Mouse (Mus musculus): ENCODE results near the gene Pfn1.

- no peak for TF ChIP-seq POLR2A (IDR thresholded peaks at IDR 0.05; ENCODE audit: extremely low read depth, insufficient read depth, low read length)
- no peak for TF ChIP-seq CTCF (IDR thresholded peaks at IDR 0.05; ENCODE audit: low read depth, low read length)
These were observed 1.5 kb downstream of the Pfn1 start for GRCm38 (mm10) chr11:70652884-70653344.

Data from liver, adult 2 months (tissue).